Mouse (Mus musculus): Measurements from ENCODE around the gene Col1a2. TPM values are rescaled to one million over a fixed set of nuclear protein-coding genes. Genes with fewer than 3 reads are reported as not detected.

The Col1a2 gene
- polyA plus RNA-seq, 1 experiment from 2014 or later, result 156 TPM

GRCm38 (mm10) chr6:4557086-4557485, 52.5 kb downstream of the Col1a2 start:
- H3K27me3 ChIP-seq (replicated peaks; ENCODE audit: control insufficient read depth, insufficient read depth, low read length), result no peaks in the 10 kb centered on the region
- ATAC-seq (replicated peaks; ENCODE audit: low FRiP score), result no peak
- no peaks in the 10 kb centered on the region for H3K4me1 ChIP-seq (replicated peaks; ENCODE audit: control insufficient read depth, insufficient read depth, low read length)
- H3K4me3 ChIP-seq (ENCODE audit: low read depth, low read length), result no peak overlapping the region
- 64% methylated on average over 8 of the region's 8 CpGs for WGBS
- no peak for DNase-seq (ENCODE audit: low spot score)
- H3K9me3 ChIP-seq (ENCODE audit: control insufficient read depth, low read length), result no peaks in the 10 kb centered on the region
- no peak overlapping the region for H3K9ac ChIP-seq (ENCODE audit: low read depth, low read length)
- H3K4me2 ChIP-seq, result no peak overlapping the region
- H3K36me3 ChIP-seq (ENCODE audit: control insufficient read depth, insufficient read depth, low read length), result no peaks in the 10 kb centered on the region
- no peak overlapping the region for H3K27ac ChIP-seq (ENCODE audit: low read depth, low read length)

DNA sequence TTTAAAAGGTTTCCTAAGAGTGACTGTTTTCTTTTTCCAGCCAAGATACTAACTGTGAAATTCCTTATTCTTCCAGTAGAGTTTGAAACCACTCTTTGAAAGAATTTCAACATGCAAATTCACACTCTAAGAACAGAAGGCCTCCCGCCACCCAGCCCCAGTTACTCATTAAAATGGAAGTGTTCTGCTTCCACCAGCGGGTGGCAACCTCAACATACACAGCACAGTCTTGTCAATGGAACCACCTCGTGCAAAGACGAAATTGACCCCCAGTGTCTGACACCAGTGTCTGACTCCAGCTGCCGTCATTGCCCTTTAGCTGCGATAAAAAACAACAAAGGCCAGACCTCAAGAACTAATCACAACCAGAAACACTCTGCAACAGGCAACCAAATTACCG, 53.1 kb downstream of the Col1a2 start:
- Histone ChIP-seq H3K4me1 (replicated peaks; ENCODE audit: control insufficient read depth, insufficient read depth, low read length) (no peaks in the 10 kb centered on the region), H3K27me3 (replicated peaks; ENCODE audit: control insufficient read depth, insufficient read depth, low read length) (no peaks in the 10 kb centered on the region), H3K4me3 (ENCODE audit: low read depth, low read length) (no peak overlapping the region), H3K4me2 (peak overlapping the region; percentile 12; the same call in 1 of the 2 replicates), H3K9ac (ENCODE audit: low read depth, low read length) (no peak overlapping the region), H3K9me3 (ENCODE audit: control insufficient read depth, low read length) (no peaks in the 10 kb centered on the region), H3K27ac (ENCODE audit: low read depth, low read length) (no peak overlapping the region), H3K36me3 (ENCODE audit: control insufficient read depth, insufficient read depth, low read length) (no peaks in the 10 kb centered on the region)
- DNase-seq (ENCODE audit: low spot score) (no peak), ATAC-seq (replicated peaks; ENCODE audit: low FRiP score) (0 out of 2 replicates have a peak, but pooled peaks have one; percentile 43)
- WGBS, result 15% methylated on average over 7 of the region's 7 CpGs

DNA sequence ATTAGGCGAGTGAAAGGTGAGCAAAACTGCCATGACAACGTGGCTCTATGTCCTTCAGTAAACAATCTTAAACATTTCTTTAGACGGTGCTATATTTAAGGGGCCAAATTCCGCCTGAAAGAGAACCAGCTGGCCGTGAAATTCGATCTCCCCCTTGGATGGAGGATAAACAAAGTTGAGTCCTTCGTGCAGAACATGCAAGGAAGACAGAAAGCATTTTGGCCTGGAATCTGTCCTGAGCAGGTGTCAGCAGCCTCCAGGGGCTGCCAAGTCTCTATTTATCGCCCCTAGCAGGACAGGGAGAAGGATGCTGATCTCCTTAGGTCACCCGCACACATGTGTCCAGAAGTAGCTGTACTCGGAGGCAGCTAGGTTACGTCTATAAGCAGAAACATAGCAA, 56.5 kb downstream of the Col1a2 start:
- no peaks in the 10 kb centered on the region for H3K27me3 ChIP-seq (replicated peaks; ENCODE audit: control insufficient read depth, insufficient read depth, low read length)
- H3K36me3 ChIP-seq (ENCODE audit: control insufficient read depth, insufficient read depth, low read length), result no peaks in the 10 kb centered on the region
- no peak overlapping the region for H3K27ac ChIP-seq (ENCODE audit: low read depth, low read length)
- no peaks in the 10 kb centered on the region for H3K4me1 ChIP-seq (replicated peaks; ENCODE audit: control insufficient read depth, insufficient read depth, low read length)
- no peaks in the 10 kb centered on the region for H3K9me3 ChIP-seq (ENCODE audit: control insufficient read depth, low read length)
- H3K9ac ChIP-seq (ENCODE audit: low read depth, low read length), result no peak overlapping the region; the same call in 1 of the 2 replicates
- ATAC-seq (replicated peaks; ENCODE audit: low FRiP score) (no peak), DNase-seq (ENCODE audit: low spot score) (no peak)
- H3K4me2 ChIP-seq, result no peak overlapping the region
- 44% methylated on average over 11 of the region's 11 CpGs for WGBS
- H3K4me3 ChIP-seq (ENCODE audit: low read depth, low read length), result no peak overlapping the region

GRCm38 (mm10) chr6:4561621-4562020, 57.0 kb downstream of the Col1a2 start:
- H3K27ac ChIP-seq (ENCODE audit: low read depth, low read length), result no peak overlapping the region
- no peaks in the 10 kb centered on the region for H3K36me3 ChIP-seq (ENCODE audit: control insufficient read depth, insufficient read depth, low read length)
- no peaks in the 10 kb centered on the region for H3K27me3 ChIP-seq (replicated peaks; ENCODE audit: control insufficient read depth, insufficient read depth, low read length)
- ATAC-seq (replicated peaks; ENCODE audit: low FRiP score), result no peak
- H3K4me3 ChIP-seq (ENCODE audit: low read depth, low read length), result no peak overlapping the region
- H3K4me2 ChIP-seq, result no peak overlapping the region
- DNase-seq (ENCODE audit: low spot score), result no peak
- H3K4me1 ChIP-seq (replicated peaks; ENCODE audit: control insufficient read depth, insufficient read depth, low read length), result no peaks in the 10 kb centered on the region
- no peak overlapping the region for H3K9ac ChIP-seq (ENCODE audit: low read depth, low read length)
- no peaks in the 10 kb centered on the region for H3K9me3 ChIP-seq (ENCODE audit: control insufficient read depth, low read length)

DNA sequence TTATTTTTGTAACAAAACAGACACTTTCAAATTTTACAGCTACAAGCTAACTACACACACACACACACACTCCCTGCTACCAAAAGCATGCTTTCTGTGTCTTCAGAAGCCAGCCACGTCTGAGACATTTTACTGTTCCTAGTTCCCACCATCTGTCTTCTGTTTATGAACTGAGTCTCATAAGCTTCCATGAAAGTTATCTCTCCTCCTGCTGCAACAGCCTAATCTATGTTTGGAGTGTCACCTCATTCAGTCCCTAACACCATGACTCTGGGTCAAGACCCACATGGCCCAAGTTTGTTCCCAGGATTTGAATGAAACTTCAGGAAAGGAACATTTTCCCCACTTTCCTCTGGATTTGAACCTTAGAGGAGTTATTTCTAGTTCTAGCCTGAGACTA, 57.8 kb downstream of the Col1a2 start:
- Histone ChIP-seq H3K27me3 (replicated peaks; ENCODE audit: control insufficient read depth, insufficient read depth, low read length) (no peaks in the 10 kb centered on the region), H3K9ac (ENCODE audit: low read depth, low read length) (no peak overlapping the region), H3K36me3 (ENCODE audit: control insufficient read depth, insufficient read depth, low read length) (no peaks in the 10 kb centered on the region), H3K9me3 (ENCODE audit: control insufficient read depth, low read length) (no peaks in the 10 kb centered on the region), H3K4me2 (no peak overlapping the region), H3K27ac (ENCODE audit: low read depth, low read length) (no peak overlapping the region), H3K4me3 (ENCODE audit: low read depth, low read length) (no peak overlapping the region), H3K4me1 (replicated peaks; ENCODE audit: control insufficient read depth, insufficient read depth, low read length) (no peaks in the 10 kb centered on the region)
- ATAC-seq (replicated peaks; ENCODE audit: low FRiP score) (no peak), DNase-seq (ENCODE audit: low spot score) (no peak)
- WGBS, result 32% methylated on average over 1 of the region's 1 CpGs

DNA sequence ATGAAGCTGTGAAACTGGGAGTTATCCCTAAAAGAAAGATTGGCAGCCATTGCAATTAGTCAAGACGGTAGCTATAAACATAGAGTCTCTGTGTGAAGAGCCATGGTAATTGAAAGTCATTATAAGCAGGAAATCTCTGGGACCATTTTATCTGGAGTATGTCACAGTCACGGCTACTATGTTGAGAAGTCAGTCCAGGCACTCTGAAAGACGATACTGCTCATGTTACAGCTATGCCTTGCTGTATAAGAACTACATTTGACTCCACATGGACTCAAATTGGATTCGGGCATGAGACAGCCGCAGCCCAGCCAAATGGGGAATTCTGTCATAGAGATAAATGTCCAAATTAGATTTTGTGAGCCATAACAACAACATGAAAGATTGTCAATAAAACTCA, 58.9 kb downstream of the Col1a2 start:
- no peaks in the 10 kb centered on the region for H3K36me3 ChIP-seq (ENCODE audit: control insufficient read depth, insufficient read depth, low read length)
- no peaks in the 10 kb centered on the region for H3K4me1 ChIP-seq (replicated peaks; ENCODE audit: control insufficient read depth, insufficient read depth, low read length)
- no peaks in the 10 kb centered on the region for H3K9me3 ChIP-seq (ENCODE audit: control insufficient read depth, low read length)
- WGBS, result 62% methylated on average over 5 of the region's 5 CpGs
- no peak overlapping the region for H3K4me2 ChIP-seq
- H3K4me3 ChIP-seq (ENCODE audit: low read depth, low read length), result no peak overlapping the region
- no peak overlapping the region for H3K9ac ChIP-seq (ENCODE audit: low read depth, low read length)
- H3K27me3 ChIP-seq (replicated peaks; ENCODE audit: control insufficient read depth, insufficient read depth, low read length), result no peaks in the 10 kb centered on the region
- H3K27ac ChIP-seq (ENCODE audit: low read depth, low read length), result no peak overlapping the region
- ATAC-seq (replicated peaks; ENCODE audit: low FRiP score) (no peak), DNase-seq (ENCODE audit: low spot score) (no peak)

DNA sequence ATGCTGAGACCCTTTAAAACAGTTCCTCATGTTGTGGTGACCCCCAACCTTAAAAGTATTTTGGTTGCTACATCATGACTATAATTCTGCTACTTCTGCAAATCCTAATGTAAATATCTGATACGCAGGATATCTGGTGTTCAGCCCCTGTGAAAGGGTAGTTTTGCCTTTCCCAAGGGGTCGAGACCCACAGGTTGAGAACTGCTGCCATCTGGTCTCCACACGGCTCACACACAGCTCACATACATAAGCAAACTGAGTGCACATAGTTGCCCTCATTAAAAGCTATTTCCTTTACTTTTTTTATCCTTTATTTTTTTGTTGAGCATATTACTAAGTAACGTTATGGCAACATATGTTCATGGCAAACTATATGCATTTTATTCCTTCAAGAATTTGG, 65.8 kb downstream of the Col1a2 start:
- no peak for DNase-seq (ENCODE audit: low spot score)
- H3K27me3 ChIP-seq (replicated peaks; ENCODE audit: control insufficient read depth, insufficient read depth, low read length), result no peaks in the 10 kb centered on the region
- no peaks in the 10 kb centered on the region for H3K4me1 ChIP-seq (replicated peaks; ENCODE audit: control insufficient read depth, insufficient read depth, low read length)
- H3K27ac ChIP-seq (ENCODE audit: low read depth, low read length), result no peak overlapping the region
- 57% methylated on average over 4 of the region's 4 CpGs for whole genome bisulfite sequencing
- H3K9me3 ChIP-seq (ENCODE audit: control insufficient read depth, low read length), result no peaks in the 10 kb centered on the region
- no peak for ATAC-seq (replicated peaks; ENCODE audit: low FRiP score)
- H3K4me3 ChIP-seq (ENCODE audit: low read depth, low read length), result no peak overlapping the region
- H3K36me3 ChIP-seq (ENCODE audit: control insufficient read depth, insufficient read depth, low read length), result no peaks in the 10 kb centered on the region
- H3K4me2 ChIP-seq, result no peak overlapping the region
- no peak overlapping the region for H3K9ac ChIP-seq (ENCODE audit: low read depth, low read length)

- Histone ChIP-seq H3K27me3 (replicated peaks; ENCODE audit: control insufficient read depth, insufficient read depth, low read length) (no peaks in the 10 kb centered on the region), H3K9ac (ENCODE audit: low read depth, low read length) (no peak overlapping the region), H3K4me2 (no peak overlapping the region)
Measured at GRCm38 (mm10) chr6:4577756-4578155, 73.1 kb downstream of the Col1a2 start.

GRCm38 (mm10) chr6:4578343-4578742, 73.7 kb downstream of the Col1a2 start:
- DNase-seq (ENCODE audit: low spot score) (no peak), ATAC-seq (replicated peaks; ENCODE audit: low FRiP score) (no peak)
- 86% methylated on average over 6 of the region's 6 CpGs for WGBS
- Histone ChIP-seq H3K36me3 (ENCODE audit: control insufficient read depth, insufficient read depth, low read length) (no peaks in the 10 kb centered on the region), H3K4me1 (replicated peaks; ENCODE audit: control insufficient read depth, insufficient read depth, low read length) (no peaks in the 10 kb centered on the region), H3K27ac (ENCODE audit: low read depth, low read length) (no peak overlapping the region), H3K4me2 (no peak overlapping the region), H3K9me3 (ENCODE audit: control insufficient read depth, low read length) (no peaks in the 10 kb centered on the region), H3K27me3 (replicated peaks; ENCODE audit: control insufficient read depth, insufficient read depth, low read length) (no peaks in the 10 kb centered on the region), H3K9ac (ENCODE audit: low read depth, low read length) (no peak overlapping the region), H3K4me3 (ENCODE audit: low read depth, low read length) (no peak overlapping the region)

More at GRCm38 (mm10) chr6:4577756-4578155, 73.1 kb downstream of the Col1a2 start:
- 64% methylated on average over 5 of the region's 5 CpGs for WGBS
- H3K4me1 ChIP-seq (replicated peaks; ENCODE audit: control insufficient read depth, insufficient read depth, low read length), result no peaks in the 10 kb centered on the region
- no peaks in the 10 kb centered on the region for H3K36me3 ChIP-seq (ENCODE audit: control insufficient read depth, insufficient read depth, low read length)
- DNase-seq (ENCODE audit: low spot score), result no peak
- no peak overlapping the region for H3K4me3 ChIP-seq (ENCODE audit: low read depth, low read length)
- no peaks in the 10 kb centered on the region for H3K9me3 ChIP-seq (ENCODE audit: control insufficient read depth, low read length)
- no peak overlapping the region for H3K27ac ChIP-seq (ENCODE audit: low read depth, low read length)
- ATAC-seq (replicated peaks; ENCODE audit: low FRiP score), result no peak

All from liver, embryonic 11.5 days (tissue).